Mouse (Mus musculus) granulocyte monocyte progenitor cell, adult 5-6 weeks (primary cell): ENCODE data around the gene Mpo. TPM values are rescaled to one million over a fixed set of nuclear protein-coding genes. Genes with fewer than 3 reads are reported as not detected.

Experiments
- total RNA-seq, 2 experiments: library from RNA; stranded (forward) in 1 of 2; stranded (reverse) in 1 of 2; fragments of 200-712, 200-1000 nt in 1 of 2; fragments of >200 nt in 1 of 2; fragmentation: Nextera tagmentation in 1 of 2; gene quantifications; 2 replicates each; pipeline ENCODE4 v1.2.3; 2014 to 2017

The Mpo gene
- total RNA-seq, 2 experiments from 2014 or later: 13,011 to 13,307 TPM

Other genes starting within 250 kb of the Mpo start
- not detected in 2 replicates for gene Gm11492, start 226.9 kb upstream of the Mpo start, total RNA-seq (2014; fragmentation: Nextera tagmentation)
- not detected in 2 replicates for gene Gm11492, start 226.9 kb upstream of the Mpo start, total RNA-seq (2017)
- gene Sept4, start 224.7 kb upstream of the Mpo start, total RNA-seq (2014; fragmentation: Nextera tagmentation): 4.7 TPM in 1 of 2 replicates, not detected in the other
- gene Sept4, start 224.7 kb upstream of the Mpo start, total RNA-seq (2017): 1.3 TPM in 1 of 2 replicates, not detected in the other
- 25.2 and 25.4 TPM in 2 replicates for gene Mtmr4, start 201.4 kb upstream of the Mpo start, total RNA-seq (2014; fragmentation: Nextera tagmentation)
- 20.3 and 22.6 TPM in 2 replicates for gene Mtmr4, start 201.4 kb upstream of the Mpo start, total RNA-seq (2017)
- gene Hsf5, start 176.4 kb upstream of the Mpo start, total RNA-seq (2014; fragmentation: Nextera tagmentation): not detected in 2 replicates
- gene Hsf5, start 176.4 kb upstream of the Mpo start, total RNA-seq (2017): not detected in 2 replicates
- 4.5 and 16.1 TPM in 2 replicates for gene Rnf43, start 130.9 kb upstream of the Mpo start, total RNA-seq (2014; fragmentation: Nextera tagmentation)
- 4.2 and 6.7 TPM in 2 replicates for gene Rnf43, start 130.9 kb upstream of the Mpo start, total RNA-seq (2017)
- 130 and 136 TPM in 2 replicates for gene Supt4a, start 56.0 kb upstream of the Mpo start, total RNA-seq (2014; fragmentation: Nextera tagmentation)
- 58.6 and 81.1 TPM in 2 replicates for gene Supt4a, start 56.0 kb upstream of the Mpo start, total RNA-seq (2017)
- gene Tspoap1, start 33.0 kb upstream of the Mpo start, total RNA-seq (2014; fragmentation: Nextera tagmentation): 100 and 132 TPM in 2 replicates
- gene Tspoap1, start 33.0 kb upstream of the Mpo start, total RNA-seq (2017): 51.8 and 56.2 TPM in 2 replicates
- not detected in 2 replicates for gene Lpo, start 34.7 kb downstream of the Mpo start, total RNA-seq (2014; fragmentation: Nextera tagmentation)
- gene Lpo, start 34.7 kb downstream of the Mpo start, total RNA-seq (2017): not detected in 2 replicates
- gene Mks1, start 59.6 kb downstream of the Mpo start, total RNA-seq (2014; fragmentation: Nextera tagmentation): 12.5 and 28.4 TPM in 2 replicates
- 3.7 and 10.9 TPM in 2 replicates for gene Mks1, start 59.6 kb downstream of the Mpo start, total RNA-seq (2017)
- 0.82 TPM in 1 of 2 replicates, not detected in the other for gene Epx, start 82.0 kb downstream of the Mpo start, total RNA-seq (2014; fragmentation: Nextera tagmentation)
- 4.4 and 4.7 TPM in 2 replicates for gene Epx, start 82.0 kb downstream of the Mpo start, total RNA-seq (2017)
- gene Olfr462, start 98.7 kb downstream of the Mpo start, total RNA-seq (2014; fragmentation: Nextera tagmentation): not detected in 2 replicates
- not detected in 2 replicates for gene Olfr462, start 98.7 kb downstream of the Mpo start, total RNA-seq (2017)
- not detected in 2 replicates for gene Olfr463, start 103.8 kb downstream of the Mpo start, total RNA-seq (2014; fragmentation: Nextera tagmentation)
- gene Olfr463, start 103.8 kb downstream of the Mpo start, total RNA-seq (2017): not detected in 2 replicates
- not detected in 2 replicates for gene Olfr464, start 127.4 kb downstream of the Mpo start, total RNA-seq (2014; fragmentation: Nextera tagmentation)
- not detected in 2 replicates for gene Olfr464, start 127.4 kb downstream of the Mpo start, total RNA-seq (2017)
- gene Dynll2, start 194.0 kb downstream of the Mpo start, total RNA-seq (2014; fragmentation: Nextera tagmentation): 20.9 and 24.9 TPM in 2 replicates
- 12.3 and 17.3 TPM in 2 replicates for gene Dynll2, start 194.0 kb downstream of the Mpo start, total RNA-seq (2017)